Mouse (Mus musculus): ENCODE data around the gene Wdr31. TPM values are rescaled to one million over a fixed set of nuclear protein-coding genes. Genes with fewer than 3 reads are reported as not detected.
"Not testable (repeated sequence)": the region's sequence is repeated elsewhere in the genome, so short reads cannot be mapped to it uniquely, and the experiment has no call there.

Gene Wdr31
- total RNA-seq, 2 experiments from 2014 or later = 10.4 to 12.9 TPM

GRCm38 (mm10) chr4:62501534-62501933 lies 30.8 kb upstream of the Wdr31 start:
- no peak for DNase-seq (ENCODE audit: extremely low spot score in 1 of 2, low spot score in 2 of 2)
- intact Hi-C loops (cut with DNase I) = no loop called here

- DNase-seq (ENCODE audit: extremely low spot score in 1 of 2, low spot score in 2 of 2) = no peak
- intact Hi-C loops (cut with DNase I) = no loop called here
Observed at GRCm38 (mm10) chr4:62500799-62501198, 30.1 kb upstream of the Wdr31 start.

- DNase-seq (ENCODE audit: extremely low spot score in 1 of 2, low spot score in 2 of 2) = peak; percentile 35 to 78
- intact Hi-C loops (cut with DNase I) = loop anchor here (5.0 kb wide), 1 partner anchor 35 kb away; no protein-coding TSS in a partner anchor
Observed at GRCm38 (mm10) chr4:62496815-62497214, 26.1 kb upstream of the Wdr31 start.

GRCm38 (mm10) chr4:62495946-62496345 lies 25.2 kb upstream of the Wdr31 start:
- intact Hi-C loops (cut with DNase I) = loop anchor here (5.0 kb wide), 1 partner anchor 34 kb away; no protein-coding TSS in a partner anchor
- peak in 1 of 2 experiments; percentile 48 for DNase-seq (ENCODE audit: extremely low spot score in 1 of 2, low spot score in 2 of 2)

- intact Hi-C loops (cut with DNase I) = no loop called here
- no peak for DNase-seq (ENCODE audit: extremely low spot score in 1 of 2, low spot score in 2 of 2)
Observed at GRCm38 (mm10) chr4:62494230-62494629, 23.5 kb upstream of the Wdr31 start.

- intact Hi-C loops (cut with DNase I) = no loop called here
- DNase-seq (ENCODE audit: extremely low spot score in 1 of 2, low spot score in 2 of 2) = peak; percentile 28 to 65
Observed at GRCm38 (mm10) chr4:62492682-62493081, 22.0 kb upstream of the Wdr31 start.

DNA sequence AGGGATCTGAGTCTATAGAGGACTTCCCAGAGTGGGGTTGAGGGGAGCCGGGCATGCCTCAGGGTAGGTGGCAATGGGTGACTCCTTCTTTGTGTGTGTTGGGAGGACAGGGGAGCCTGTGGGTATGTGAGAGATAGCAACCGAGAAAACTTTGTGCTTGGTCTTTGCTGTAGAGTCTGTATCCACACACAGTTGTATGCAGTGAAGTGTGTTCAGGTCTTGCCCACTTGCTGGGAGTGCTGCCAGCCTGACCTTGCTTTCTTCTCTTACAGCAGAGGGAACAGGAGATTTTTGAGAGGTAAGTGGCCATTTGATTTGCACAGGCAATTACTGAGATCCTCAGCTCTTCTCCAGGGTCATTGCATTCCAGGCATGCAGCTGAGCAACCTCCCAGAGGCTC lies 17.2 kb upstream of the Wdr31 start:
- intact Hi-C loops (cut with DNase I) = no loop called here
- DNase-seq (ENCODE audit: extremely low spot score in 1 of 2, low spot score in 2 of 2) = no peak

GRCm38 (mm10) chr4:62487172-62487571 lies 16.5 kb upstream of the Wdr31 start:
- intact Hi-C loops (cut with DNase I) = no loop called here
- no peak for DNase-seq (ENCODE audit: extremely low spot score in 1 of 2, low spot score in 2 of 2)

GRCm38 (mm10) chr4:62486162-62486696 lies 15.5 kb upstream of the Wdr31 start:
- no peak for DNase-seq (ENCODE audit: extremely low spot score in 1 of 2, low spot score in 2 of 2)
- intact Hi-C loops (cut with DNase I) = no loop called here

DNA sequence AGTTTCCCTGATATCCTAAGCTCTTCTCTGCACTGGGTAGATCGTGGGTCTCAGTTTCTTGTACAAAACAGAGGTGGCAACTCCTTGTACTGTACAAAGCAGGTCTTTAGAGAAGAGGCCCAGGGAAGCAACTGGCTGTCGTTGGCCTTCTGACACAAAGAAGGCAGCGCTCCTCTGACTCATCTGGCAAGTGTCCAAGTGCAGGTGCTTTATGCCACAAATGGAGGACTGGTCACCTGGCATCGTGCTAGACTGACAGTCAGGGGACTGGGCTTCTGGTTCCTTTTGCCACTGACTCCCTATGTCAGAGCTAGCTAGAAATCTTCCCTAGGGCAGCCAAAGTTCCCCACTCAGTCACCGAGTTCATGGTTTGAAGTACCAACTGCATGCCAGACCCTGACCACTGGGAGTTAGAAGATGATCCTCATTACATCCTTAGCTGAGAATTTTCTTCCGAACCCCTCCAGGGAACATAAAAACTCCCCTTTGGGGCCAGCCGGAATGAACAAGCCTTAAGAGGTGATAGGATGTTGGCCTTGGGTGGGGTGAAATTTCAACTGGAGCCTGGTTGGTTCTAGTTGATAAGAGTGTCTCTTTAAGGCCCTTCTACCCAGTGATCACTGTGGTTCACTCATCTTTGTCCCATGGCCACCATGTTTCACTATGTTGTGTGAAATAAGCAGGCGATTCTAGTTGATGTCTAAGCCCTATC lies 14.9 kb upstream of the Wdr31 start:
- intact Hi-C loops (cut with DNase I) = no loop called here
- DNase-seq (ENCODE audit: extremely low spot score in 1 of 2, low spot score in 2 of 2) = no peak

- no peak for DNase-seq (ENCODE audit: extremely low spot score in 1 of 2, low spot score in 2 of 2)
- intact Hi-C loops (cut with DNase I) = no loop called here
Observed at GRCm38 (mm10) chr4:62484928-62485327, 14.2 kb upstream of the Wdr31 start.

DNA sequence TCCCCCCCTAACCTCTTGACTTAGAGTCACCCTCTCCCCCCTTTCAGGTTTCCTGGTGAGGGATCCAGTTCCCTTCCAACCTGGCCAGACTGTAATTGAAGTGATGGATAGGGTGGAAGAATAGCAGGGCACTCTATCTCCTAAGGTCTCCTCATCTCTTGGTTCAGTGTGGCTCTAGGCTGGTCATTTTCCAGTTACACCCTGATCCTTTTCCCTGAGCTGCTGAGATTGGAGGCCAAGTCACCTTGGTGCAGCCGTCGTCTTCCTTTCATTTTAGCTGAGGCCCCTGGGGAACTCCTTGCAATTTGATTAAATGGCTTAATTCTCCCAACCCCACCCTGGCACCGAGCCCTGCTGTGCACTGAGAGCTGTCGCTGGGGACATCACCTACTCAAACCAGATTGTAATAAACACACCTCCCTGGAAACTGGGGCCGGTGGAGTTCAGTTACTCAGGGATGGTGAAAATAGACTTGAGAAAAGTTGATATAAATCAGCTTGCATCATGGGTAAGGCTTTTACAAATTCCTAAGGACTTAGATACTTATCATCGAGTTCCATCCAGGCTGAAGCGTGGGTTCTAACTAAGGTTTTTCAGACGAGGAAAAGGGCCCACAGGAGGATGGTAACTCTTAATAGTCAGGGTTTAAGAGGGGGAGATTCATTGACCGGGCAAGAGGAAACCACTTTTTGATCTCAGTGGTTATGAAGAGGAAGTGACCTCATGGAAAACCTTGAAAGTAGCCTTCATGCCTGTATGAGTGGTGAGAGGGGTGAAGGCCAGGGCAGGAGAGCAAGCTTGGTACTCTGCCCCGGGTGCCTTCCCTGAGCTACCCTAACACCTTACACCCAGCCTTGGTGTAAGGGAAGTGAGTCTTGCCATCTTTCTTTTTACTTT lies 10.3 kb upstream of the Wdr31 start:
- intact Hi-C loops (cut with DNase I) = no loop called here
- DNase-seq (ENCODE audit: extremely low spot score in 1 of 2, low spot score in 2 of 2) = no peak

- DNase-seq (ENCODE audit: extremely low spot score in 1 of 2, low spot score in 2 of 2) = peak in 1 of 2 experiments; percentile 51
- intact Hi-C loops (cut with DNase I) = no loop called here
Observed at GRCm38 (mm10) chr4:62479937-62480708, 9.4 kb upstream of the Wdr31 start, which contains the start of gene Bspry. Gene Bspry, plus strand, starts transcription at chr4:62480053.

GRCm38 (mm10) chr4:62479593-62479936 lies 8.9 kb upstream of the Wdr31 start:
- DNase-seq (ENCODE audit: extremely low spot score in 1 of 2, low spot score in 2 of 2); intact Hi-C loops (cut with DNase I): not testable (repeated sequence)

DNA sequence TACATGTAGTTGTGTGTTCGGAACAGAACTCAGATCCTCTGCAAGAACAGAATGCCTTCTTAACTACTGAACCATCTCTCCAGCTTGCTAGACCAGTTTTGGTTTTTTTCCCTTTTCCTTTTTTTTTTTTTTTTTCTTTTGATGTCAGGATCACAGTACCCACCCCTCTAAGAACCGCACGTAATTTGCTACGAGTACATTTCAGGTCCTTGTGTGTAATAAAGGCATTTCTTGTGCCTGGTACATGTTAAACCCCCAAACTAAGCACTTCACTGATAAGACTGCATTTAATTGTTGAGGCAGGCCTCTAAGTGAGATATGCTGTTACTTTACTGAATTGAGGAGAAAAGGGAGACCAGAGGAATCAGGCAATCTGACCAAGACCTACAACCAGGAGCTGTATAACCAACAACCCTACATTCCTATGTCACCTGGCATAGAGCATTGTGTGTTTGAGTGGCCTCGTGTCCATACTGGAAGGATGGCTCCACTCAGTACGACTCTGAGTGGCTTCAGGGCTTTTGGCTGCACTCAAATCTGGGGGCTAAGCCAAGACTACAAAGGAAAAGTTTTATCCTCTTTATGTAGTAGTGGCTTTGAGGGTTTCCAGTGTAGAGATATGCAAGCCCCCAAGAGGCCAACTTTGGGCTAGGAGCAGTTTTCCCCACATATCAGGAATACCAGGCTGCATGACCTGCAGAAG lies 7.0 kb upstream of the Wdr31 start:
- intact Hi-C loops (cut with DNase I) = no loop called here
- DNase-seq (ENCODE audit: extremely low spot score in 1 of 2, low spot score in 2 of 2) = no peak

- intact Hi-C loops (cut with DNase I) = no loop called here
- DNase-seq (ENCODE audit: extremely low spot score in 1 of 2, low spot score in 2 of 2) = no peak
Observed at GRCm38 (mm10) chr4:62475793-62476192, 5.1 kb upstream of the Wdr31 start.

GRCm38 (mm10) chr4:62475131-62475530 lies 4.4 kb upstream of the Wdr31 start:
- intact Hi-C loops (cut with DNase I) = no loop called here
- no peak for DNase-seq (ENCODE audit: extremely low spot score in 1 of 2, low spot score in 2 of 2)

DNA sequence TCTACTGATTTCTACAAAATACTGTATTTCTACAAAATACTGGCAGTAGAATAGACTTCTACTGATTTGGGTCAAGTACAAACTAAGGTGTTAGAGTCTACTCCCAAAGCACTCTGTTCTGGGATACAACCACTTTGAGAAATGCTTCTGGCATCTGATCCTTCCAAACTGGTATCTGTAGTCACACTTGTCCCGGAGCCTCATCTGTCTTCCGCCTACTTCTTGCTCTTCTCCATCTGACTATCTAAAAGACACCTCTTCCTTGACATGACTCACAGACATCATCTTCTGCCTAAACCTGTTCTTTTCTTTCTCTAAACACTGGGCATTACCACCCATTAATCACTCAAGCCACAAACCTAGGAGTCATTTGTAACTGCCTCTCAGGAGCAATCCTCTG lies 1.4 kb upstream of the Wdr31 start:
- DNase-seq (ENCODE audit: extremely low spot score in 1 of 2, low spot score in 2 of 2) = no peak
- intact Hi-C loops (cut with DNase I) = no loop called here

All from left cerebral cortex, postnatal 10 days (tissue).